Mouse (Mus musculus) brain, embryonic 14.5 days (tissue): ENCODE measurements around the gene Hspa1a.

Experiments used
- CTCF ChIP-seq: fragments of 200-500 bp; IDR thresholded peaks from 2 replicates; pipeline ENCODE4 v1.5.1; 2012; ENCODE audit warnings: inconsistent platforms, mild to moderate bottlenecking, moderate library complexity, borderline replicate concordance; ENCODE audit not compliant: insufficient read depth, insufficient read length; ENCODE audit errors: extremely low read depth
- POLR2A ChIP-seq: fragments of 200-500 bp; IDR thresholded peaks from 2 replicates; pipeline ENCODE4 v1.6.1; 2012; ENCODE audit warnings: mild to moderate bottlenecking, inconsistent platforms, borderline replicate concordance; ENCODE audit not compliant: poor library complexity, insufficient read depth, insufficient read length, severe bottlenecking; ENCODE audit errors: extremely low read depth

GRCm38 (mm10) chr17:34997142-34997483, 25.2 kb upstream of the Hspa1a start:
- TF ChIP-seq CTCF (no peak), POLR2A (no peak)
